Mouse (Mus musculus) urinary bladder, adult 18-20 months (tissue): ENCODE measurements around the gene Slit1.

Experiments
- DNase-seq, 2 experiments: peaks; one replicate each; pipeline ENCODE4 v3.0.0; 2022; ENCODE audit warnings: low spot score in 2 of 2, mixed read lengths in 2 of 2

Gene Slit1

GRCm38 (mm10) chr19:41743396-41743795 lies at the start of gene Slit1:
TSS of gene Slit1 (minus strand) at chr19:41743665.
- DNase-seq, result no peak

- no peak for DNase-seq
These were observed 49.5 kb upstream of the Slit1 start for GRCm38 (mm10) chr19:41792934-41793486.

GRCm38 (mm10) chr19:41791384-41791783 lies 47.9 kb upstream of the Slit1 start:
- DNase-seq, result no peak

GRCm38 (mm10) chr19:41789110-41789961 lies 45.9 kb upstream of the Slit1 start:
- no peak for DNase-seq

- no peak for DNase-seq
These were observed 43.4 kb upstream of the Slit1 start for GRCm38 (mm10) chr19:41786896-41787295.

- DNase-seq, result no peak
These were observed 34.0 kb upstream of the Slit1 start for GRCm38 (mm10) chr19:41777514-41777913.

GRCm38 (mm10) chr19:41768711-41769110 lies 25.2 kb upstream of the Slit1 start:
- DNase-seq, result no peak

GRCm38 (mm10) chr19:41766628-41767027 lies 23.2 kb upstream of the Slit1 start:
- DNase-seq, result no peak

- DNase-seq, result peak; percentile 57 to 81
These were observed 20.6 kb upstream of the Slit1 start for GRCm38 (mm10) chr19:41763870-41764660.

- DNase-seq, result no peak
These were observed 18.1 kb upstream of the Slit1 start for GRCm38 (mm10) chr19:41761529-41761928.

GRCm38 (mm10) chr19:41759765-41760164 lies 16.3 kb upstream of the Slit1 start:
- DNase-seq, result no peak

- DNase-seq, result no peak
These were observed 15.8 kb upstream of the Slit1 start for GRCm38 (mm10) chr19:41759270-41759669.

GRCm38 (mm10) chr19:41754760-41755159 lies 11.3 kb upstream of the Slit1 start:
- DNase-seq, result no peak

- DNase-seq, result no peak
These were observed 8.4 kb upstream of the Slit1 start for GRCm38 (mm10) chr19:41751906-41752305.

- no peak for DNase-seq
These were observed 4.0 kb upstream of the Slit1 start for GRCm38 (mm10) chr19:41747436-41747835.

GRCm38 (mm10) chr19:41745941-41746557 lies 2.6 kb upstream of the Slit1 start:
- no peak for DNase-seq

- no peak for DNase-seq
These were observed 4.6 kb downstream of the Slit1 start for GRCm38 (mm10) chr19:41738896-41739295.

GRCm38 (mm10) chr19:41738429-41738805 lies 5.0 kb downstream of the Slit1 start:
- DNase-seq, result no peak

- no peak for DNase-seq
These were observed 5.6 kb downstream of the Slit1 start for GRCm38 (mm10) chr19:41737657-41738428.

GRCm38 (mm10) chr19:41734685-41735084 lies 8.8 kb downstream of the Slit1 start:
- DNase-seq, result no peak

GRCm38 (mm10) chr19:41725491-41725890 lies 18.0 kb downstream of the Slit1 start:
- no peak for DNase-seq
